ENCODE assay signal across 12 mouse cellular contexts in the genomic region with DNA sequence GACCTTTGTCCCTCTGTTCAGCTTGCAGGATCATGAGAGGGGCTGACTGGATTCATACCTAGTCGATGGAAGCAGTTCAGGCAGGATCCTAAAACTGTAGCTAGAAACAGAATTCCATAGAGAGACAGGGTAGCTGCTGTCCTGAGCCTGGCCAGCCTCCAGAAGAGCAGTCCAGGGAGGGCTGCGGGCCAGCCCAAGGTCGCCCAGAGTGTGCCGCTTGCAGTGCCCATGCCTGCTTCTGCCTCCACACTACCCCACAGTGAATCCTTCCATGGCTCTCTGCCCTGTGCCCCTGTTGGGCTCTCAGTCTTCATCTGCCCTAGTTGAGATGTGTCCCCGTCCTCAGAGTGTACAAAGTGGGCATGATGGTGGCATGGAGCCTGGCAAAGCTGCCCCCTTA. TPM values are rescaled to one million over a fixed set of nuclear protein-coding genes. Genes with fewer than 3 reads are reported as not detected.
A peak's percentile ranks its signal among the peaks of the same experiment; 100 is the strongest.
DNase-seq lines count a peak whose midpoint lies in the region; ATAC-seq lines count a peak whose summit lies in the region.
"Had no signal": no experiment of that assay in that cellular context is flagged by ENCODE, and none has a peak within 500 bp of the region (broad histone marks: within the 10 kb centered on the region; RNA-seq: fewer than 3 reads in every experiment).

No protein-coding gene starts in this region.

- no peak overlapping the region for H3K4me2 ChIP-seq in heart, embryonic 14.5 days (ENCODE audit: low read length)
- H3K4me2 ChIP-seq: forebrain, embryonic 15.5 days; hindbrain, embryonic 12.5 days had no signal

- H3K27me3 ChIP-seq in heart, embryonic 14.5 days (ENCODE audit: control insufficient read depth, insufficient read depth, low read length): peaks cover 23% of the 10 kb centered on the region
- H3K27me3 ChIP-seq: forebrain, embryonic 15.5 days had no signal

- H3K36me3 ChIP-seq in heart, embryonic 14.5 days (ENCODE audit: control insufficient read depth, insufficient read depth, low read length): no peaks in the 10 kb centered on the region
- H3K36me3 ChIP-seq: forebrain, embryonic 15.5 days; hindbrain, embryonic 12.5 days had no signal

- H3K4me3 ChIP-seq in heart, embryonic 14.5 days (ENCODE audit: control insufficient read depth in 1 of 2, insufficient read depth in 1 of 2, low read depth in 1 of 2, low read length in 2 of 2): no peak overlapping the region
- H3K4me3 ChIP-seq: forebrain, embryonic 15.5 days; hindbrain, embryonic 12.5 days had no signal

- H3K9me3 ChIP-seq in heart, embryonic 14.5 days (ENCODE audit: control insufficient read depth, low read length): no peaks in the 10 kb centered on the region
- H3K9me3 ChIP-seq: forebrain, embryonic 15.5 days; hindbrain, embryonic 12.5 days had no signal

- H3K4me1 ChIP-seq in heart, embryonic 14.5 days (ENCODE audit: control insufficient read depth in 2 of 2, insufficient read depth in 2 of 2, low read length in 2 of 2): peaks cover 0 to 13% of the 10 kb centered on the region in 2 experiments; a peak in 1 of 4 replicates

- 55% methylated on average over 5 of the region's 5 CpGs for WGBS in heart, embryonic 14.5 days

- no peak for DNase-seq in heart, adult 11 months
- DNase-seq in ovary, adult 18-20 months (ENCODE audit: low spot score): peak; percentile 59
- no peak for DNase-seq in ovary, postnatal 10 days (ENCODE audit: low spot score)
- peak; percentile 90 for DNase-seq in cerebellum, adult 9-10 months
- DNase-seq in kidney, postnatal 36 days: peak; percentile 75 to 80
- no peak for DNase-seq in layer of hippocampus, postnatal 10 days (ENCODE audit: low spot score in 2 of 2)
- DNase-seq in left cerebral cortex, adult 8-10 months (ENCODE audit: low spot score in 2 of 2): no peak

- no peak overlapping the region for H3K27ac ChIP-seq in heart, embryonic 14.5 days (replicated peaks in 1 of 2; ENCODE audit: control insufficient read depth in 1 of 2, insufficient read depth in 1 of 2, low read depth in 2 of 2, low read length in 2 of 2)
- H3K27ac ChIP-seq: forebrain, embryonic 15.5 days; hindbrain, embryonic 12.5 days had no signal

- H3K9ac ChIP-seq in heart, embryonic 14.5 days (ENCODE audit: low read length): 0 out of 2 replicates have a peak overlapping the region, but pooled peaks have one; percentile 11
- H3K9ac ChIP-seq: forebrain, embryonic 15.5 days; hindbrain, embryonic 12.5 days had no signal

- ATAC-seq in heart, embryonic 14.5 days (ENCODE audit: insufficient number of reproducible peaks, insufficient read depth, low FRiP score, low read depth): no peak
- ATAC-seq: forebrain, embryonic 15.5 days; lung, postnatal 0 days had no signal

RNA-seq across cellular contexts. Expression of a gene that starts 7.8 kb away (rescaled TPM):
- 0.43 and 1.00 TPM in 2 replicates for polyA plus RNA-seq in heart, embryonic 14.5 days (2014; fragmentation: Nextera tagmentation; extraction: Ambion mirVana)
- total RNA-seq in layer of hippocampus, postnatal 10 days (2021): 10 to 100 TPM; 76.3 to 78.0 TPM
- total RNA-seq in left cerebral cortex, adult 8-10 months (2022): 100 to 1,000 TPM; 100 to 120 (median 105) TPM
- total RNA-seq: CH12.LX had no signal

RNA-seq across cellular contexts. Expression of a gene that starts 45.2 kb away (rescaled TPM):
- polyA plus RNA-seq in heart, embryonic 14.5 days (2014; fragmentation: Nextera tagmentation; extraction: Ambion mirVana): 6.9 and 7.4 TPM in 2 replicates
- total RNA-seq in layer of hippocampus, postnatal 10 days (2021): 10 to 100 TPM; 15.8 to 17.3 TPM
- total RNA-seq in left cerebral cortex, adult 8-10 months (2022): 10 to 100 TPM; 27.2 to 45.1 (median 31.8) TPM

Comparison
In these comparisons a context has a peak if more than half of its experiments do, and no peak if none do; other contexts are left out.
1. DNase-seq: peak in ovary, adult 18-20 months (single experiment), cerebellum, adult 9-10 months (single experiment) and kidney, postnatal 36 days (2 of 2); none in heart, adult 11 months (single experiment), ovary, postnatal 10 days (single experiment), layer of hippocampus, postnatal 10 days (0 of 2) and left cerebral cortex, adult 8-10 months (0 of 2).